Mouse (Mus musculus): ENCODE results near the gene Clip1. TPM values are rescaled to one million over a fixed set of nuclear protein-coding genes. Genes with fewer than 3 reads are reported as not detected.
"Not testable (repeated sequence)": the region's sequence is repeated elsewhere in the genome, so short reads cannot be mapped to it uniquely, and the experiment has no call there.

Gene Clip1
- polyA plus RNA-seq (2015; fragmentation: Nextera tagmentation; extraction: Ambion mirVana) = 65.5 and 78.3 TPM in 2 replicates

DNA sequence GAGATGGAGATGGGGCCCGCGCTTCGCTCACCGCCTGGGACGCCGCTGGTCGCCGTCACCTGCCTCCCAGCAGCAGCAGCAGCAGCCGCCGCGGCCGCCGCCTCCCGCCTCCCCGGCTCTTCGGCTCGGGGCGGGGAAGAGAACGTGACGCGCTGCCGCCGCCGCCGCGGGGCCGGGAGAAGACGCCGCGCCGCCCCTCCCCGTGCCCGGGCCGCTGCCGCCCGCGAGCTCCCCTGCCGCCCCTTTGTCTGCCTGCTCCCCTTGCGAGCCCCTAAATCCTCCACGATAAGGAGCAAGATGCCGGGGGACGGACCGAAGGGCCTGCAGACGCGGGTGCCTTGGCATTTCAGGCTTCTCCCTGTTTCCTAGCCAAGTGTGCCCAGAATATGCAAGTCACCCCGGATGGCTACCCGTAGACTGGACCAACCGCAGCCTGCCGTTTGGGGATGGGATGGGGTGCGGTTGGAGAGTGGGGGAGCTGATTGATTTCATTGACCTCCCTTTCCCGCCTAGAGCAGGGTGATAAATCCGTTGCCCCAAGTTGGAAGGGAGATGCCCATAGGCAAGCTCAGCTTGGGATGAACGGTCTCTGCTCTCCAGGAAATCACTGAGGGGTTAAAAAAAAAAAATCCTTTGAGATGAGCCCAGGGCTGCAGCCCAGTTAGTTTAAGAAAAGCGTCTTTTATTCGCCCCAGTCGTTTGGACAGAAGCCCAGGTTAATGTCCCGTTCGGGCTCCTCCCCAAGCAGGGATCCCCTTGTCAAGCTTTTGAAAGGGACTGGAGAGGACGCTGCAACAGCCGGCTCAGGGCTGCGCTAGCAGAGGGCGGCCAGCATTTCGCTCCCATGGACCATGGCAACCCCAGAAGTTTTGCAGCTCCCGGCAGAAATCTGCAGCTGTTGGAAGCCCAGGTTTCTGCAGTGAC, at the start of gene Clip1:
Gene Clip1, minus strand, starts transcription at position 398 of the 924 bp plus-strand sequence.
- under 1% methylated on average over 43 of the region's 64 CpGs for WGBS
- peak within 1 kb of the TSS; percentile 92 for H3K4me3 ChIP-seq
- peak; percentile 80 for ATAC-seq
- peak within 1 kb of the TSS; percentile 65 for H3K4me2 ChIP-seq
- H3K27ac ChIP-seq = peak within 1 kb of the TSS; percentile 99
- H3K27me3 ChIP-seq = no peaks in the 10 kb centered on the region
- no peaks in the 10 kb centered on the region for H3K9me3 ChIP-seq (replicated peaks)
- H3K36me3 ChIP-seq (ENCODE audit: poor library complexity, severe bottlenecking) = no peaks in the 10 kb centered on the region
- peak within 1 kb of the TSS; percentile 100 for H3K9ac ChIP-seq
- peaks cover 38% of the 10 kb centered on the region for H3K4me1 ChIP-seq

DNA sequence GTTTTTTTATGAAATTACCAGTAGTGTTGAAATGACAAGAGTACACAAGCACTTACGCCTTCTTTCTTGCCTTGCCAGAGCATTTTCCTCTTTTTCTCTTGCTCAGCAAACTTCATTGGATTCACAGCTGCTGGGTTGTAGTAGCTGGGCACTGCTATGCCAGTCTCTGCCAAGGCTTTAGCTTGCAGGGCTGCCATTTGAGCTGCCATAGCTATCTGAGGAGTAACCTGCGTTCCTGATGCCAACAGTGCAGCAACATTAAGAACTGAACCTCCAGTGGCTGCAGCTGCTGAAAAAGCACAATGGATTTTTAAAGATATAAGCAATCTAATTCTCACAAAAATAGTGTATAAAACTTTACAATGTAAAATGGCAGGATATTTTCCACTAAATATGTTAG, 46.6 kb upstream of the Clip1 start:
- Histone ChIP-seq H3K4me3 (no peak overlapping the region), H3K27ac (no peak overlapping the region), H3K27me3 (no peaks in the 10 kb centered on the region), H3K4me2 (no peak overlapping the region), H3K36me3 (ENCODE audit: poor library complexity, severe bottlenecking) (peaks cover 84% of the 10 kb centered on the region), H3K4me1 (no peaks in the 10 kb centered on the region), H3K9ac (no peak overlapping the region), H3K9me3 (replicated peaks) (no peaks in the 10 kb centered on the region)
- ATAC-seq = no peak
- WGBS = 91% methylated on average over 2 of the region's 2 CpGs

DNA sequence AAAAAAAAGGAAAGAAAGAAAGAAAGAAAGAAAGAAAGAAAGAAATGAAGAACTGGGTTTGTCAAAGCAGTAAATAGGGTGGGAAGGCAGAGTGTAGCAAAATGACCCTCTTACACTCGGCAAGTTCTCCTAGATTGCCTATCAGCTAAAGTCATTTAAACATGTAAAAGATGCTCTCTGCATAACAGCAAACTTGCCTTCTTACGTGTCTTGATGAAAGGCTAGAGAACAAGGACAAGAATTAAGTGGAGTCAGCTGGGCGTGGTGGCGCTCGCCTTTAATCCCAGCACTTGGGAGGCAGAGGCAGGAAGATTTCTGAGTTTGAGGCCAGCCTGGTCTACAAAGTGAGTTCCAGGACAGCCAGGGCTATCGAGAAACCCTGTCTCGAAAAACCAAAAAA, 39.4 kb upstream of the Clip1 start:
- ATAC-seq = not testable (repeated sequence)

DNA sequence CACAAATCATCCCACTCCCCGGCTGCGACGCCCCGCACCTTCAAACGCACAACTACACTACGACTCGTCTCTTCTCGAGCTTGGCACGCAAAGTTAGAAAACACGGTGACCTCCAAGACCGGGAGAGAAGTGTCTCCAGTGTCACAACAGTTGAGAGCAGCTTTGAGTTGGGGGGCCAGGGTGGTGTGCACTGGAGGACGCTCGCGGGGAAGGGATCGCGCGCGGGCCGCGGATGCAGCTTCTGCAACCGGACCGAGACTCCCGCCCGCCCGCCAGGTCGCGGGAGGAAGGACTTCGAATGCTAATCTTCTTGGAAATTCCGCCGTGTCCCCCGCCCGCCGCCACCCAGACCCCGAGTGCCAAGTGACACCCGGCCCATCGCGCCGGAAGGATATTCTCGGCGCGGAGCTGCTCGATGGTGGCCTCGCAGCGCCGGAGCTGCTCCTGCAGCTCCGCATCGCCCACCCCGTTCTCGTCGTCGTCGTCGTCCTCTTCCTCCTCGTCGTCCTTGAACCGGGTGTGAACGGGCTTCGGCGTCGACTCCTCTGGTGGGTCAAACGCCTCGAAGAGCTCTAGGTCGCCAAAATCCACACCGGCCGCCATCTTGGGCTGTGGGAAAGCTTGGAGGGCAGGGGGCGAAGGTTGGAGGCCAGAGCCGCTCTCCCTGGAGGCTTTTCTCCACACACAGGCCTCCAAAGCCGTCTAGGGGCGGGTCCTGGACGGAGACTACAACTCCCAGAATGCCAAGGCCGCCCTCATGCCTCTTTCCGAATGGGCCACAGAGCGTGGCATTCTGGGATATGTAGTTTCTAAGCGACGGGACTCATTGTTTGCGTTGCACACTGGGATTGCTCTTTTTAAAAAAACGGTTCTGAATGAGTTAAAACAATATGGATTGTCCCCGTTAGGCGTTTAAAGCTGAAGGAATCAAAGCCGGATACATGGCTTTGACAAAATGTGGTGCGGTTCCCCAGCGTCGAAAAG, 36.2 kb upstream of the Clip1 start, which contains the start of gene Zcchc8:
Gene Zcchc8, minus strand, starts transcription at position 773 of the 984 bp plus-strand sequence.
- Histone ChIP-seq H3K36me3 (ENCODE audit: poor library complexity, severe bottlenecking) (peaks cover 20% of the 10 kb centered on the region), H3K4me3 (peak within 1 kb of the TSS; percentile 92), H3K4me1 (peaks cover 28% of the 10 kb centered on the region), H3K4me2 (peak within 1 kb of the TSS; percentile 86), H3K27me3 (no peaks in the 10 kb centered on the region), H3K9me3 (replicated peaks) (no peaks in the 10 kb centered on the region), H3K27ac (peak within 1 kb of the TSS; percentile 84), H3K9ac (peak within 1 kb of the TSS; percentile 87)
- WGBS = under 1% methylated on average over 83 of the region's 83 CpGs
- peak; percentile 100 for ATAC-seq

More for the DNA sequence above, 39.4 kb upstream of the Clip1 start:
- H3K4me1 ChIP-seq = peaks cover 12% of the 10 kb centered on the region
- not testable (repeated sequence) for H3K9me3 ChIP-seq (replicated peaks); H3K9ac ChIP-seq; H3K4me3 ChIP-seq; H3K27ac ChIP-seq; H3K27me3 ChIP-seq; H3K4me2 ChIP-seq
- 87% methylated on average over 7 of the region's 7 CpGs for WGBS
- peaks cover 18% of the 10 kb centered on the region for H3K36me3 ChIP-seq (ENCODE audit: poor library complexity, severe bottlenecking)

DNA sequence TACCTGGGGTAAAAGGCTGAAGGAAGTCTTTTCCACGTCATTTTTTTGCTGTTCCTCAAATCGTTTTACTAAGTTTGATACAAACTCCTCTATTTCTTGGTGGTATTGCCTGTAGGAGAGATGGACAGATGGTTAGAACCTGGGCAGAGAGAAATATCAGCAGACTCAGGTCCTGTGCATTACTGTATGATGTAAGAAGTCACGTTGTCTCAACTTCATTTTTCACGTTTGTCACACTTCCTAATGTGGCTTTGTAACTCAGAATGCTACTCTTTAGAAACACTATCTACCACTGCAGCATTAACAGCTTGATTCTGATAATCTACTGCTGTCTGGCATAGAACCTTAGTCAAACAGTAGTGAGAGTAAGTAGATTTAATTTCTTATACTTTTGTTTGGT, 30.2 kb upstream of the Clip1 start:
- WGBS = 93% methylated on average over 4 of the region's 4 CpGs
- peaks cover 77% of the 10 kb centered on the region for H3K36me3 ChIP-seq (ENCODE audit: poor library complexity, severe bottlenecking)
- peaks cover 24% of the 10 kb centered on the region for H3K4me1 ChIP-seq
- H3K4me2 ChIP-seq = no peak overlapping the region
- no peak overlapping the region for H3K4me3 ChIP-seq
- no peak overlapping the region for H3K27ac ChIP-seq
- no peak for ATAC-seq
- H3K9ac ChIP-seq = no peak overlapping the region
- H3K9me3 ChIP-seq (replicated peaks) = no peaks in the 10 kb centered on the region
- no peaks in the 10 kb centered on the region for H3K27me3 ChIP-seq

DNA sequence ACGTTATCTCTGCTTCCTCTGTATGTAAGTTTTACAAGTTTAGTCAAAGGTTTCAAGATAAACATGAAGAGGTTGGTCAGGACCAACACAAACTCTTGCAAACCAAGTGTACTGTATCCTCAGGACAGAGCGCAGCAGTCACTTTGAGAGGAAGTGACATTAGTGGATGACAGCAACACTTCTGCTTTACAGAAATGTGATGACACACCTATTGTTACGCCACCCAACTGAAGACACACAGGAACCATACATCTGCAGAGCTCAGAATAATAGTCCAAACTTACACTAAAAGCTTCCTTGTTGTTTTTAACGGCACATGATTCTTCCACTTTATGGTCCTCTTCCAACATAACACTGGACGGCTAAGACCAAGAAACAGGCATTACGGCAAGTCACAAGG, 29.4 kb upstream of the Clip1 start:
- ATAC-seq = no peak
- WGBS = 96% methylated on average over 6 of the region's 6 CpGs
- Histone ChIP-seq H3K27me3 (no peaks in the 10 kb centered on the region), H3K9me3 (replicated peaks) (no peaks in the 10 kb centered on the region), H3K4me3 (no peak overlapping the region), H3K36me3 (ENCODE audit: poor library complexity, severe bottlenecking) (peaks cover 84% of the 10 kb centered on the region), H3K9ac (no peak overlapping the region), H3K27ac (no peak overlapping the region), H3K4me2 (no peak overlapping the region), H3K4me1 (peaks cover 16% of the 10 kb centered on the region)

DNA sequence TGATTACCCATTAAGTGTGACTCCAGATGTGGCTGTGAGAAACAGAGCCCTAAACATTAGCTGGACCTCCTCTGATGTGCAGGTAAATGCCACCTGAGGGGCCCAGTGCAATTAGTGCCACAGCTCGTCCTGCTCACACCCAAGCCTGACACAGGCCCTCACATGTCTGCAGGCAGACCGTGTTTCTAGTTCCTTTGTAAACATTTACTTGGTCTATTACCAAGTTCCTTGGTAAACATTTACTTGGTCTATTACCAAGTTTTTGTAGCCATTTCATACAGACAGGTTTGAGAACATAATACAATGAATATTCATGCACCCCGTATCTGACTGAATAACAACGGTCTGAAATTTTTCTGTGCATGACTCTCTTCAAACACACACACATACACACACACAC, 25.2 kb upstream of the Clip1 start:
- Histone ChIP-seq H3K9ac (no peak overlapping the region), H3K36me3 (ENCODE audit: poor library complexity, severe bottlenecking) (peaks cover 96% of the 10 kb centered on the region), H3K27ac (no peak overlapping the region), H3K4me3 (no peak overlapping the region), H3K9me3 (replicated peaks) (no peaks in the 10 kb centered on the region), H3K27me3 (no peaks in the 10 kb centered on the region), H3K4me1 (no peaks in the 10 kb centered on the region), H3K4me2 (no peak overlapping the region)
- no peak for ATAC-seq
- 93% methylated on average over 4 of the region's 4 CpGs for WGBS

DNA sequence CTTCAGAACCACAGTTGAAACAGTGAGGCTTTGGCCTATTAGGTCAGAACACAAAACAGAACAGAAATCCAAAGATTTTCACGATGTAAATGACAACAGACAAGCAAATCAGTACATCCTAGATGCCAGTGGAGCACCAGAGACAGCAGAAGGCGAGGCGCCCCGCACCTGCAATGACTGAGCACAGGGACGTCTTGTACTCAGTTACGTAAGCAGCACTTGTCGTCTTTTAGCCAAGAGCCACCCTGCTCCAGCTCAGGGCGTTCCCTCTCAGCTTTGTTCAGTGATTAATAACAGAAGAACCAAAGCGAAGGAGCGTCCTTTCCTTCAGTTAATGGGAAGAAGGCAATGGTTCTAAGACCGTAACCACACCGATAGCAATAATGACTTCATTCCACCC, 24.2 kb upstream of the Clip1 start:
- ATAC-seq = no peak
- 95% methylated on average over 12 of the region's 12 CpGs for WGBS
- no peak overlapping the region for H3K27ac ChIP-seq
- no peaks in the 10 kb centered on the region for H3K4me1 ChIP-seq
- peaks cover 96% of the 10 kb centered on the region for H3K36me3 ChIP-seq (ENCODE audit: poor library complexity, severe bottlenecking)
- no peak overlapping the region for H3K4me2 ChIP-seq
- H3K9me3 ChIP-seq (replicated peaks) = no peaks in the 10 kb centered on the region
- H3K9ac ChIP-seq = no peak overlapping the region
- no peaks in the 10 kb centered on the region for H3K27me3 ChIP-seq
- H3K4me3 ChIP-seq = no peak overlapping the region

DNA sequence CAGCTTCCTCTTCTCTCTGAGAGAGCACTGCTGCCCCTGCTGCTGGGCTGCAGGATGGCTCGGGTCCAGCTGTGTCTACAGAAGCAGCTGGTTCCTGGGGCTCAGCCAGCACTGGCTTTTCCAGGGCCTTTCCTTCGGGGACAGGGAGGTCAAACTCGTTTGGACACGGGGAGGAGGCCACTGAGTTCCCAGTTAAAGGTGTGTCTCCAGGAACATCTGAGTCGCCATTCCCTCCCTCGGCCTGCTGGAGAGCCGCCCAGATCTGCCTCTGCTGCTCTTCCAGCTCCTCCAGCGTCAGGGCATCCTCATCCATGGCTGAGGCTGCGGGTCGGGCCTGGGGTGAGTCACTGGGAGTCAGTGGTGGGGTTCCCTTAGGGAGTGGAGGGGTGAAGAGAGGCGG, 16.2 kb upstream of the Clip1 start:
- no peaks in the 10 kb centered on the region for H3K9me3 ChIP-seq (replicated peaks)
- H3K9ac ChIP-seq = no peak overlapping the region
- H3K4me1 ChIP-seq = no peaks in the 10 kb centered on the region
- ATAC-seq = no peak
- H3K4me3 ChIP-seq = no peak overlapping the region
- 75% methylated on average over 11 of the region's 11 CpGs for WGBS
- H3K27me3 ChIP-seq = no peaks in the 10 kb centered on the region
- peaks cover 79% of the 10 kb centered on the region for H3K36me3 ChIP-seq (ENCODE audit: poor library complexity, severe bottlenecking)
- H3K4me2 ChIP-seq = no peak overlapping the region
- no peak overlapping the region; the same call in 1 of the 2 replicates for H3K27ac ChIP-seq

DNA sequence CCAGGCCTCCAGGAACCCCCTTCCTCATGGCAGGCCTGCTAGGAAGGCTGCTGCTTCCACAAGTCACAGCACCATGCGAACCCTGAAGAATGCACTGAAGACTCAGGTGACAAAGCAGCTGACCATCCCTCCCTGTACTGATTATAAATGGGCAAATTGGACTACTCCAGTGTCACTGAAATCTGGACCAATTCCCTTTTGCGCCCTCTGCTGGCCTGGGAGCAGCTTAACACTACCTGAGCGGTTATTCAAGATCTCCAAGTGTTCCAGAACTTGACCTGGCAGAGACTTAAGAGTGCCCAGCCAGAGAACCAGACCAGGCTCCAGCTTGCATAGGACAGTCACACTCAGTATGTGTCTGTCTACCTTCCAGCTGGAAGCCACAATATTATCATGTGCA, 14.8 kb upstream of the Clip1 start:
- Histone ChIP-seq H3K9ac (no peak overlapping the region), H3K4me3 (no peak overlapping the region), H3K9me3 (replicated peaks) (no peaks in the 10 kb centered on the region), H3K27ac (no peak overlapping the region), H3K27me3 (no peaks in the 10 kb centered on the region), H3K36me3 (ENCODE audit: poor library complexity, severe bottlenecking) (peaks cover 64% of the 10 kb centered on the region), H3K4me1 (no peaks in the 10 kb centered on the region), H3K4me2 (no peak overlapping the region)
- peak; percentile 36; the same call in 1 of the 2 replicates for ATAC-seq
- 31% methylated on average over 3 of the region's 3 CpGs for WGBS

DNA sequence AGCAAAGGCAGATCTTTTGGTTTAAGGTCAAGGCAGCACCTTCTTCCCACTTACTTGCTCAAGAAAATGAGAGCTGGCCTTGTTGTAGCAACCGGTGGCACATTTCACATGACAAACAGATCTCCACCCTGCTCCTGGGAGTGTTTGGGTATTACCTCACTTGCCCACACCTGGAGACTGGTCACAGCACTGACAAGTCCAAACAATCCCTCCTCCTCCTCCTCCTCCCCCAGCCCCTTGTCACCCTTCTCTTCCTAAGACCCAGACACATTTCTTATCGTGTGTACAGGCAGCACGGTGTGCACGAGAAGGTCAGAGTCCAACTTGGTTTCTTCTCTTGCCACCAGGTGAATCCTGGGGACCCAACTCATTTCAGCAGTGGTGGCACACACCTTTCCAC, 12.5 kb upstream of the Clip1 start:
- no peak overlapping the region for H3K4me3 ChIP-seq
- no peak for ATAC-seq
- no peaks in the 10 kb centered on the region for H3K27me3 ChIP-seq
- no peak overlapping the region for H3K27ac ChIP-seq
- H3K9ac ChIP-seq = no peak overlapping the region
- no peaks in the 10 kb centered on the region for H3K9me3 ChIP-seq (replicated peaks)
- peaks cover 42% of the 10 kb centered on the region for H3K36me3 ChIP-seq (ENCODE audit: poor library complexity, severe bottlenecking)
- 88% methylated on average over 4 of the region's 4 CpGs for WGBS
- H3K4me2 ChIP-seq = no peak overlapping the region
- H3K4me1 ChIP-seq = no peaks in the 10 kb centered on the region

DNA sequence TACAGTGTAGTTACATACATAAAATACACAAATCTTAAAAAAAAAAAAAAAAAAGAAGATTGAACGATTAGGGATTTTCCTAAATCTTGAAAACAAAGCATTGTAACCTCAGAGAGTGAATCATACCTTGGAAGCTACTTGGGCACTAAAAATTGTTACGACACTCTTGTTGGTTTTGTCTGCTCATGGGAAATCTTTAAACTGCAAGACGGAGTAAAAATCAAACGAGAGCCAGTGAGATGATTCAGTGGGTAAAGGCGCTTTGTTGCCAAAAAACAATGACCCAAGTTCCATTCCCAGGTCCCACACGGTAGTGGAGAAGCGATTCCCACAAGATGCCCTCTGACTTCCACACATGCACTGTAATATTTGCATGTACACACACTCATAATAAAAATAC, 11.8 kb upstream of the Clip1 start:
- H3K4me2 ChIP-seq = no peak overlapping the region
- H3K27ac ChIP-seq = no peak overlapping the region
- H3K4me1 ChIP-seq = no peaks in the 10 kb centered on the region
- H3K9me3 ChIP-seq (replicated peaks) = no peaks in the 10 kb centered on the region
- 93% methylated on average over 7 of the region's 7 CpGs for WGBS
- H3K27me3 ChIP-seq = no peaks in the 10 kb centered on the region
- no peak for ATAC-seq
- H3K36me3 ChIP-seq (ENCODE audit: poor library complexity, severe bottlenecking) = peaks cover 35% of the 10 kb centered on the region
- no peak overlapping the region for H3K4me3 ChIP-seq
- H3K9ac ChIP-seq = no peak overlapping the region

Measured in forebrain, embryonic 13.5 days (tissue).